Comparison of ENCODE assay signal across 9 mouse cellular contexts in the genomic region with DNA sequence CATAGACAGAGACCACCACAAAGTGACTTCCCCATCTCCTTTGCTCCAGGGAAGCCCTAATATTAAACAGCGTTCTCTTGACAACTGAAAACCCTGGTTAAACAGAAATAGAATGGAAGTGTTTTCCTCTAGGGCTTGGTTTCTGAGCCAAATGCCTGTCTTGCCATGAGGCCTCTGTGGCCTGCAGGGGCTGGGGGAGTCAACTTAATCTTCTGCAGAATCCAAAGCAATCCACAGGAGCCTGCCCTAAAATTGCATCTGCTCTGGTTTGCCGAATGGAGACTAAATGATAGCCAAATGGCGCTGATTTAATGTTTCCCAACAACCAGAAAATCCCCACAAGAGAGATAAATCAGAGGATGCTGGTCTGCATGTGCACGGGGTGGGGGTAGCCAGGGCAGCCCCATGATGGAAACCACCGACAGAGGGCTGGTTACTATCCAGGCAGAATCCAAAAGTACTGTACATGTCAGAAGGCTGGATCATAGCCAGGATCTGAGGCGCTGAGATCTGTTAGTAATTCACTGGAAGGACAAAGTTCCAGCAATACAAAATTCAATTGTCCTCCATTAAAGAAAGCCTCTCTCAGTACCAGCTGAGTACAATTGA.
DNase-seq lines count a peak whose midpoint lies in the region; ATAC-seq and TF ChIP-seq lines count a peak whose summit lies in the region.
"Had no signal": no experiment of that assay in that cellular context is flagged by ENCODE, and none has a peak within 500 bp of the region (broad histone marks: within the 10 kb centered on the region; RNA-seq: fewer than 3 reads in every experiment).

No protein-coding gene starts in this region.

- H3K4me2 ChIP-seq in embryonic facial prominence, embryonic 14.5 days (ENCODE audit: low read depth, low read length), result no peak overlapping the region
- H3K4me2 ChIP-seq in hindbrain, embryonic 16.5 days (ENCODE audit: low read length), result no peak overlapping the region
- H3K4me2 ChIP-seq in limb, embryonic 14.5 days (replicated peaks; ENCODE audit: low read depth, low read length, severe bottlenecking), result no peak overlapping the region

- H3K4me1 ChIP-seq in embryonic facial prominence, embryonic 14.5 days (ENCODE audit: control insufficient read depth, insufficient read depth, low read length), result peaks cover 18% of the 10 kb centered on the region; the same call in 1 of the 2 replicates
- peaks cover 16% of the 10 kb centered on the region for H3K4me1 ChIP-seq in hindbrain, embryonic 16.5 days (ENCODE audit: control insufficient read depth, insufficient read depth, low read depth, low read length)
- peaks cover 11% of the 10 kb centered on the region; the same call in 1 of the 2 replicates for H3K4me1 ChIP-seq in limb, embryonic 14.5 days (ENCODE audit: control insufficient read depth, insufficient read depth, low read length)

- no peaks in the 10 kb centered on the region for H3K9me3 ChIP-seq in embryonic facial prominence, embryonic 14.5 days (ENCODE audit: control insufficient read depth, low read length)
- H3K9me3 ChIP-seq in hindbrain, embryonic 16.5 days (ENCODE audit: control insufficient read depth, low read length), result no peaks in the 10 kb centered on the region
- no peaks in the 10 kb centered on the region for H3K9me3 ChIP-seq in limb, embryonic 14.5 days (ENCODE audit: control insufficient read depth, low read length)

- peak; percentile 82 for ATAC-seq in embryonic facial prominence, embryonic 14.5 days (ENCODE audit: low read depth)
- peak; percentile 72; the same call in 1 of the 2 replicates for ATAC-seq in hindbrain, embryonic 16.5 days
- peak; percentile 89 for ATAC-seq in limb, embryonic 14.5 days (ENCODE audit: low FRiP score, low read depth)

- intact Hi-C loops in heart, postnatal 25 days (cut with DNase I), result no loop called here

- H3K4me3 ChIP-seq in embryonic facial prominence, embryonic 14.5 days (ENCODE audit: low read depth, low read length), result no peak overlapping the region
- no peak overlapping the region for H3K4me3 ChIP-seq in hindbrain, embryonic 16.5 days (ENCODE audit: low read length)
- H3K4me3 ChIP-seq in limb, embryonic 14.5 days (replicated peaks; ENCODE audit: low read length), result no peak overlapping the region

- H3K27me3 ChIP-seq in embryonic facial prominence, embryonic 14.5 days (replicated peaks; ENCODE audit: control insufficient read depth, insufficient read depth, low read length), result no peaks in the 10 kb centered on the region
- no peaks in the 10 kb centered on the region for H3K27me3 ChIP-seq in hindbrain, embryonic 16.5 days (replicated peaks; ENCODE audit: control insufficient read depth, insufficient read depth, low read length)
- no peaks in the 10 kb centered on the region for H3K27me3 ChIP-seq in limb, embryonic 14.5 days (ENCODE audit: control insufficient read depth, insufficient read depth, low read length)
- H3K27me3 ChIP-seq: CH12.LX had no signal

- DNase-seq in heart, adult 18-20 months, result peak; percentile 54 to 58
- DNase-seq in heart, postnatal 25 days (ENCODE audit: low spot score), result no peak
- peak; percentile 69 for DNase-seq in 3T3-L1 (ENCODE audit: low read depth, low spot score)
- DNase-seq in embryonic facial prominence, embryonic 14.5 days (ENCODE audit: low spot score), result peak; percentile 94
- peak; percentile 92 for DNase-seq in limb, embryonic 14.5 days (ENCODE audit: low spot score)
- DNase-seq in frontal cortex, postnatal 36 days (ENCODE audit: low spot score in 2 of 2), result no peak
- no peak for DNase-seq in cerebellum, adult 9-11 months

- peaks cover 25% of the 10 kb centered on the region for H3K36me3 ChIP-seq in embryonic facial prominence, embryonic 14.5 days (ENCODE audit: control insufficient read depth, insufficient read depth, low read length)
- peaks cover 5% of the 10 kb centered on the region; the same call in 1 of the 2 replicates for H3K36me3 ChIP-seq in hindbrain, embryonic 16.5 days (ENCODE audit: control insufficient read depth, insufficient read depth, low read length)
- H3K36me3 ChIP-seq in limb, embryonic 14.5 days (ENCODE audit: control insufficient read depth, insufficient read depth, low read length), result peaks cover 19% of the 10 kb centered on the region; the same call in 1 of the 2 replicates

- no peak for TF ChIP-seq POLR2A in limb, embryonic 14.5 days (IDR thresholded peaks at IDR 0.05; ENCODE audit: borderline replicate concordance, extremely low read depth, insufficient read depth, insufficient read length)

- H3K27ac ChIP-seq in embryonic facial prominence, embryonic 14.5 days (replicated peaks; ENCODE audit: low read depth, low read length), result peak overlapping the region; percentile 46
- H3K27ac ChIP-seq in hindbrain, embryonic 16.5 days (ENCODE audit: low read depth, low read length), result no peak overlapping the region
- peak overlapping the region; percentile 0; the same call in 1 of the 2 replicates for H3K27ac ChIP-seq in limb, embryonic 14.5 days (replicated peaks; ENCODE audit: low read depth, low read length)

- WGBS in embryonic facial prominence, embryonic 14.5 days, result 25% methylated on average over 6 of the region's 6 CpGs
- 26% methylated on average over 6 of the region's 6 CpGs for WGBS in hindbrain, embryonic 16.5 days
- 27% methylated on average over 6 of the region's 6 CpGs for WGBS in limb, embryonic 14.5 days

- H3K9ac ChIP-seq in embryonic facial prominence, embryonic 14.5 days (ENCODE audit: low read depth, low read length), result no peak overlapping the region
- no peak overlapping the region for H3K9ac ChIP-seq in hindbrain, embryonic 16.5 days (ENCODE audit: low read depth, low read length)
- no peak overlapping the region for H3K9ac ChIP-seq in limb, embryonic 14.5 days (ENCODE audit: low read depth, low read length, severe bottlenecking)

Comparison
In these comparisons a context has a peak if more than half of its experiments do, and no peak if none do; other contexts are left out.
1. DNase-seq: peak in heart, adult 18-20 months (2 of 2), 3T3-L1 (single experiment), embryonic facial prominence, embryonic 14.5 days (single experiment) and limb, embryonic 14.5 days (single experiment); none in heart, postnatal 25 days (single experiment), frontal cortex, postnatal 36 days (0 of 2) and cerebellum, adult 9-11 months (single experiment).
2. Peak in every context shown above with its lines, with median percentiles within 50 percentile points of each other: ATAC-seq.